33 mouse cellular contexts compared by ENCODE assay signal in genomic region chr17:49972164-49972563, GRCm38 (mm10).
A peak's percentile ranks its signal among the peaks of the same experiment; 100 is the strongest.
DNase-seq lines count a peak whose midpoint lies in the region; ATAC-seq and TF ChIP-seq lines count a peak whose summit lies in the region.
"Had no signal": no experiment of that assay in that cellular context is flagged by ENCODE, and none has a peak within 500 bp of the region (broad histone marks: within the 10 kb centered on the region; RNA-seq: fewer than 3 reads in every experiment).

No protein-coding gene starts in this region.

- ATAC-seq in heart, embryonic 11.5 days (replicated peaks; ENCODE audit: insufficient number of reproducible peaks, low FRiP score, low TSS enrichment): no peak
- ATAC-seq in liver, embryonic 14.5 days (ENCODE audit: insufficient read depth): no peak
- ATAC-seq in liver, embryonic 12.5 days: no peak
- ATAC-seq in neural tube, embryonic 15.5 days (ENCODE audit: low FRiP score): no peak
- ATAC-seq: forebrain, postnatal 0 days; hindbrain, postnatal 0 days; Patski had no signal

- no peak overlapping the region for H3K4me3 ChIP-seq in heart, adult 2 months
- no peak overlapping the region for H3K4me3 ChIP-seq in heart, embryonic 11.5 days (ENCODE audit: low read depth, low read length)
- H3K4me3 ChIP-seq in liver, embryonic 14.5 days (ENCODE audit: insufficient read depth in 1 of 2, low read depth in 2 of 2, low read length in 2 of 2): no peak overlapping the region
- no peak overlapping the region for H3K4me3 ChIP-seq in liver, embryonic 12.5 days
- no peak overlapping the region for H3K4me3 ChIP-seq in neural tube, embryonic 15.5 days (replicated peaks)
- H3K4me3 ChIP-seq: erythroblast, embryonic 14.5 days; heart, embryonic 15.5 days; hindbrain, embryonic 12.5 days; kidney, embryonic 15.5 days; limb, embryonic 10.5 days; limb, embryonic 15.5 days; stomach, embryonic 15.5 days had no signal

- no peaks in the 10 kb centered on the region for H3K9me3 ChIP-seq in heart, embryonic 11.5 days (replicated peaks; ENCODE audit: control insufficient read depth, low read length)
- H3K9me3 ChIP-seq in liver, embryonic 14.5 days (ENCODE audit: control insufficient read depth, low read length): no peaks in the 10 kb centered on the region
- no peaks in the 10 kb centered on the region for H3K9me3 ChIP-seq in liver, embryonic 12.5 days (replicated peaks)
- H3K9me3 ChIP-seq in neural tube, embryonic 15.5 days (replicated peaks): 0 out of 2 replicates have a peak, but pooled peaks cover 3% of the 10 kb centered on the region
- H3K9me3 ChIP-seq: heart, embryonic 15.5 days; kidney, embryonic 15.5 days; limb, embryonic 10.5 days; limb, embryonic 15.5 days; stomach, embryonic 15.5 days had no signal

- WGBS in heart, adult 2 months: 88% methylated on average over 1 of the region's 1 CpGs
- WGBS in heart, embryonic 11.5 days (ENCODE audit: insufficient replicate concordance): 88% methylated on average over 1 of the region's 1 CpGs
- 69% methylated on average over 1 of the region's 1 CpGs for WGBS in liver, embryonic 14.5 days (ENCODE audit: insufficient replicate concordance)
- 73% methylated on average over 1 of the region's 1 CpGs for WGBS in liver, embryonic 12.5 days (ENCODE audit: insufficient replicate concordance)
- WGBS in neural tube, embryonic 15.5 days: 88% methylated on average over 1 of the region's 1 CpGs

- no peaks in the 10 kb centered on the region for H3K27me3 ChIP-seq in heart, adult 2 months (ENCODE audit: control insufficient read depth, insufficient read depth, low read length)
- H3K27me3 ChIP-seq in heart, embryonic 11.5 days (ENCODE audit: control insufficient read depth, insufficient read depth, low read length): no peaks in the 10 kb centered on the region
- H3K27me3 ChIP-seq in liver, embryonic 14.5 days (ENCODE audit: control insufficient read depth, insufficient read depth, low read length): no peaks in the 10 kb centered on the region
- H3K27me3 ChIP-seq in liver, embryonic 12.5 days (replicated peaks): no peaks in the 10 kb centered on the region
- H3K27me3 ChIP-seq in neural tube, embryonic 15.5 days (replicated peaks): no peaks in the 10 kb centered on the region
- H3K27me3 ChIP-seq: heart, embryonic 15.5 days; hindbrain, embryonic 12.5 days; kidney, embryonic 15.5 days; limb, embryonic 15.5 days; stomach, embryonic 15.5 days had no signal

- TF ChIP-seq CTCF in heart, adult 2 months (IDR thresholded peaks at IDR 0.05): peak; percentile 44
- TF ChIP-seq CTCF in liver, embryonic 14.5 days (IDR thresholded peaks at IDR 0.05; ENCODE audit: low read depth): peak; percentile 45

- H3K9ac ChIP-seq in heart, adult 2 months (ENCODE audit: low read depth, low read length): no peak overlapping the region
- H3K9ac ChIP-seq in heart, embryonic 11.5 days (ENCODE audit: low read depth, low read length): no peak overlapping the region
- no peak overlapping the region for H3K9ac ChIP-seq in liver, embryonic 14.5 days (replicated peaks)
- H3K9ac ChIP-seq in liver, embryonic 12.5 days: no peak overlapping the region
- no peak overlapping the region for H3K9ac ChIP-seq in neural tube, embryonic 15.5 days (replicated peaks)
- H3K9ac ChIP-seq: forebrain, postnatal 0 days; heart, embryonic 15.5 days; hindbrain, embryonic 12.5 days; kidney, embryonic 15.5 days; limb, embryonic 15.5 days; stomach, embryonic 15.5 days had no signal

- H3K4me2 ChIP-seq in heart, embryonic 11.5 days: no peak overlapping the region
- H3K4me2 ChIP-seq in liver, embryonic 14.5 days (ENCODE audit: low read depth): no peak overlapping the region
- H3K4me2 ChIP-seq in liver, embryonic 12.5 days: no peak overlapping the region
- H3K4me2 ChIP-seq in neural tube, embryonic 15.5 days: no peak overlapping the region
- H3K4me2 ChIP-seq: heart, embryonic 15.5 days; hindbrain, embryonic 12.5 days; kidney, embryonic 15.5 days; limb, embryonic 15.5 days; stomach, embryonic 15.5 days had no signal

- no peaks in the 10 kb centered on the region for H3K79me2 ChIP-seq in heart, adult 2 months (replicated peaks; ENCODE audit: control insufficient read depth, insufficient read depth, low read length)

- DNase-seq in heart, adult 2 months: no peak
- DNase-seq in liver, embryonic 14.5 days (ENCODE audit: low read depth in 3 of 3, low spot score in 3 of 3): no peak
- DNase-seq in A20 (ENCODE audit: low read depth, low spot score) (peak; percentile 33), ZHBTc4 (ENCODE audit: low read depth, low spot score) (peak; percentile 25)
- no peak for DNase-seq in left cerebral cortex, postnatal 14 days (ENCODE audit: low spot score in 2 of 2)
- DNase-seq: adrenal gland, postnatal 14 days; B cell, adult 2 months; cerebellum, adult 11-12 months; cerebellum, adult 9-11 months; forebrain, postnatal 0 days; gastrocnemius, postnatal 14 days; heart, adult 18-20 months; heart, postnatal 36 days; kidney, adult 11 months; kidney, postnatal 36 days; layer of hippocampus, postnatal 36 days; lung, postnatal 36 days; midbrain, embryonic 14.5 days; right cerebral cortex, postnatal 25 days; thymus, postnatal 14 days had no signal

- intact Hi-C loops in heart, adult 2 months (cut with DNase I): no loop called here
- intact Hi-C loops in left cerebral cortex, postnatal 14 days (cut with DNase I): no loop called here

- H3K36me3 ChIP-seq in heart, adult 2 months (ENCODE audit: control insufficient read depth, insufficient read depth, low read length): no peaks in the 10 kb centered on the region
- H3K36me3 ChIP-seq in heart, embryonic 11.5 days (ENCODE audit: control insufficient read depth, insufficient read depth, low read length): no peaks in the 10 kb centered on the region
- H3K36me3 ChIP-seq in liver, embryonic 14.5 days (replicated peaks; ENCODE audit: control insufficient read depth, insufficient read depth, low read depth): no peaks in the 10 kb centered on the region
- H3K36me3 ChIP-seq in liver, embryonic 12.5 days: no peaks in the 10 kb centered on the region
- H3K36me3 ChIP-seq in neural tube, embryonic 15.5 days: no peaks in the 10 kb centered on the region
- H3K36me3 ChIP-seq: G1E; heart, embryonic 15.5 days; hindbrain, embryonic 12.5 days; kidney, embryonic 15.5 days; limb, embryonic 10.5 days; limb, embryonic 15.5 days; stomach, embryonic 15.5 days had no signal

- no peak for TF ChIP-seq EP300 in heart, adult 2 months (IDR thresholded peaks at IDR 0.05; ENCODE audit: insufficient read depth, low read depth, low read length)
- TF ChIP-seq EP300 in liver, embryonic 14.5 days (IDR thresholded peaks at IDR 0.05; ENCODE audit: low read depth): no peak

- peaks cover 3% of the 10 kb centered on the region for H3K4me1 ChIP-seq in heart, adult 2 months (ENCODE audit: control insufficient read depth, insufficient read depth, low read length)
- no peaks in the 10 kb centered on the region for H3K4me1 ChIP-seq in heart, embryonic 11.5 days (ENCODE audit: control insufficient read depth, insufficient read depth, low read length)
- peaks cover 7% of the 10 kb centered on the region in 2 experiments for H3K4me1 ChIP-seq in liver, embryonic 14.5 days (replicated peaks; ENCODE audit: control insufficient read depth in 2 of 2, insufficient read depth in 2 of 2, low read length in 1 of 2)
- peaks cover 10% of the 10 kb centered on the region for H3K4me1 ChIP-seq in liver, embryonic 12.5 days
- H3K4me1 ChIP-seq in neural tube, embryonic 15.5 days: peaks cover 13% of the 10 kb centered on the region
- H3K4me1 ChIP-seq: heart, embryonic 15.5 days; hindbrain, embryonic 12.5 days; kidney, embryonic 15.5 days; limb, embryonic 10.5 days; limb, embryonic 15.5 days; stomach, embryonic 15.5 days had no signal

- TF ChIP-seq POLR2A in heart, adult 2 months (IDR thresholded peaks at IDR 0.05; ENCODE audit: insufficient read depth, low read depth, low read length): no peak

- H3K27ac ChIP-seq in heart, adult 2 months: no peak overlapping the region
- H3K27ac ChIP-seq in heart, embryonic 11.5 days (ENCODE audit: low read depth, low read length): no peak overlapping the region
- no peak overlapping the region for H3K27ac ChIP-seq in liver, embryonic 14.5 days
- H3K27ac ChIP-seq in liver, embryonic 12.5 days: no peak overlapping the region
- H3K27ac ChIP-seq in neural tube, embryonic 15.5 days (replicated peaks): no peak overlapping the region
- H3K27ac ChIP-seq: heart, embryonic 15.5 days; hindbrain, embryonic 12.5 days; hindbrain, postnatal 0 days; kidney, embryonic 15.5 days; limb, embryonic 10.5 days; limb, embryonic 15.5 days; stomach, embryonic 15.5 days had no signal

Comparison
In these comparisons a context has a peak if more than half of its experiments do, and no peak if none do; other contexts are left out.
1. DNase-seq: peak in A20 (single experiment) and ZHBTc4 (single experiment); none in heart, adult 2 months (0 of 2), liver, embryonic 14.5 days (0 of 3) and left cerebral cortex, postnatal 14 days (0 of 2).